Mouse (Mus musculus) limb, embryonic 15.5 days (tissue): ENCODE measurements around the gene Irf2bp2. TPM values are rescaled to one million over a fixed set of nuclear protein-coding genes. Genes with fewer than 3 reads are reported as not detected.

Experiments
- ATAC-seq: fragments of 200-750 bp; cut with Nextera tagmentation; 2 replicates; pipeline ENCODE4 v1.8.0; 2017; ENCODE audit warnings: low read depth, moderate TSS enrichment; ENCODE audit not compliant: insufficient number of reproducible peaks, low FRiP score, low TSS enrichment
- H3K27ac ChIP-seq: fragments of 300-500 bp; sonication (generic); 2 replicates; pipeline ENCODE4 v1.5.1; 2015; ENCODE audit warnings: moderate library complexity, mild to moderate bottlenecking, inconsistent platforms
- H3K27me3 ChIP-seq: fragments of 300-500 bp; sonication (generic); 2 replicates; pipeline ENCODE4 v1.6.1; 2015; ENCODE audit warnings: inconsistent platforms
- H3K36me3 ChIP-seq: fragments of 300-500 bp; sonication (generic); 2 replicates; pipeline ENCODE4 v1.6.1; 2015; ENCODE audit warnings: inconsistent platforms
- H3K4me1 ChIP-seq: fragments of 300-500 bp; sonication (generic); 2 replicates; pipeline ENCODE4 v1.6.1; 2015; ENCODE audit warnings: inconsistent platforms
- H3K4me2 ChIP-seq: fragments of 300-500 bp; sonication (generic); 2 replicates; pipeline ENCODE4 v1.6.1; 2015; ENCODE audit warnings: mild to moderate bottlenecking, inconsistent platforms
- H3K4me3 ChIP-seq: fragments of 300-500 bp; sonication (generic); 2 replicates; pipeline ENCODE4 v1.5.1; 2015; ENCODE audit warnings: mild to moderate bottlenecking, inconsistent platforms
- H3K9ac ChIP-seq: fragments of 300-500 bp; sonication (generic); 2 replicates; pipeline ENCODE4 v1.6.1; 2015; ENCODE audit warnings: inconsistent platforms
- H3K9me3 ChIP-seq: fragments of 300-500 bp; sonication (generic); 2 replicates; pipeline ENCODE4 v1.6.1; 2016; ENCODE audit warnings: inconsistent platforms
- WGBS: fragments of 180-500 bp; shearing (Covaris S2); methylation state at CpG from one replicate; pipeline ENCODE4 v1.1.7; 2015; 5-methylcytosine and 5-hydroxymethylcytosine counted together
- polyA plus RNA-seq: library from polyadenylated mRNA; unstranded; fragments of >200 nt; fragmentation: Nextera tagmentation; extraction: Ambion mirVana; gene quantifications from 2 replicates; pipeline ENCODE4 v1.2.1, GENCODE M21; 2015

The Irf2bp2 gene
- polyA plus RNA-seq, 1 experiment from 2014 or later = 12.8 TPM

- H3K9ac ChIP-seq = peak overlapping the region; percentile 100
- no peaks in the 10 kb centered on the region for H3K9me3 ChIP-seq
- peaks cover 6% of the 10 kb centered on the region; the same call in 1 of the 2 replicates for H3K36me3 ChIP-seq
- ATAC-seq = no peak
- peak overlapping the region; percentile 100 for H3K27ac ChIP-seq
- peaks cover 45% of the 10 kb centered on the region for H3K4me1 ChIP-seq
- H3K4me2 ChIP-seq = peak overlapping the region; percentile 73
- 2% methylated on average over 20 of the region's 20 CpGs for WGBS
- no peaks in the 10 kb centered on the region for H3K27me3 ChIP-seq
- H3K4me3 ChIP-seq = peak overlapping the region; percentile 82
Measured at GRCm38 (mm10) chr8:126591141-126591820, 2.5 kb downstream of the Irf2bp2 start.

DNA sequence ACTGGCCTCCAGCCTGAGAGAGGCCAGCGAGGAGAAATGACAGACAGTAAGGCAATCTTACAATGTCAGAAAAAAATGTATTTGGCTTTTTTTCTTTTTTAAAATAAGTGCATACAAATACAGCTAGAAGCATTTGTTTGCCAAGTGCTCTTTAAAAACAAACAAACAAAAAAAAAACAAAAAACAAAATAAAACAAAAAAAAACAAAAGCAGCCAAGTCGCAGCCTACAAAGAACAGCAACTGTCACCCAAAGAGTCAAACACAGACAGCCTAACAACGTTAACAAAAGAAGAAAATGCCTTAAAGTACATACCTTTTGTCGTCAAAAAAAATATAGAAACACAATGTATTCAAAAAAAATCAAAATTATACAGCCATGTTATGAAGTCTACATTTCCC lies 3.2 kb downstream of the Irf2bp2 start:
- Histone ChIP-seq H3K9me3 (no peaks in the 10 kb centered on the region), H3K27me3 (no peaks in the 10 kb centered on the region), H3K36me3 (peaks cover 9% of the 10 kb centered on the region; the same call in 1 of the 2 replicates), H3K4me3 (peak overlapping the region; percentile 82), H3K4me1 (peaks cover 45% of the 10 kb centered on the region), H3K4me2 (peak overlapping the region; percentile 73), H3K9ac (peak overlapping the region; percentile 37), H3K27ac (peak overlapping the region; percentile 79)
- no peak for ATAC-seq
- WGBS = 21% methylated on average over 4 of the region's 4 CpGs

- Histone ChIP-seq H3K27me3 (no peaks in the 10 kb centered on the region), H3K36me3 (peaks cover 9% of the 10 kb centered on the region; the same call in 1 of the 2 replicates), H3K9ac (peak overlapping the region; percentile 37), H3K27ac (peak overlapping the region; percentile 79), H3K4me2 (peak overlapping the region; percentile 73), H3K4me1 (peaks cover 45% of the 10 kb centered on the region), H3K4me3 (peak overlapping the region; percentile 82), H3K9me3 (no peaks in the 10 kb centered on the region)
- no peak for ATAC-seq
- 4% methylated on average over 14 of the region's 14 CpGs for whole genome bisulfite sequencing
Measured at GRCm38 (mm10) chr8:126590024-126590529, 3.7 kb downstream of the Irf2bp2 start.

GRCm38 (mm10) chr8:126589507-126590023 lies 4.2 kb downstream of the Irf2bp2 start:
- peak overlapping the region; percentile 79 for H3K27ac ChIP-seq
- peaks cover 9% of the 10 kb centered on the region; the same call in 1 of the 2 replicates for H3K36me3 ChIP-seq
- H3K4me3 ChIP-seq = peak overlapping the region; percentile 82
- no peaks in the 10 kb centered on the region for H3K9me3 ChIP-seq
- peak overlapping the region; percentile 37 for H3K9ac ChIP-seq
- WGBS = 9% methylated on average over 1 of the region's 1 CpGs
- H3K4me2 ChIP-seq = peak overlapping the region; percentile 73
- ATAC-seq = no peak
- H3K4me1 ChIP-seq = peaks cover 45% of the 10 kb centered on the region
- no peaks in the 10 kb centered on the region for H3K27me3 ChIP-seq

DNA sequence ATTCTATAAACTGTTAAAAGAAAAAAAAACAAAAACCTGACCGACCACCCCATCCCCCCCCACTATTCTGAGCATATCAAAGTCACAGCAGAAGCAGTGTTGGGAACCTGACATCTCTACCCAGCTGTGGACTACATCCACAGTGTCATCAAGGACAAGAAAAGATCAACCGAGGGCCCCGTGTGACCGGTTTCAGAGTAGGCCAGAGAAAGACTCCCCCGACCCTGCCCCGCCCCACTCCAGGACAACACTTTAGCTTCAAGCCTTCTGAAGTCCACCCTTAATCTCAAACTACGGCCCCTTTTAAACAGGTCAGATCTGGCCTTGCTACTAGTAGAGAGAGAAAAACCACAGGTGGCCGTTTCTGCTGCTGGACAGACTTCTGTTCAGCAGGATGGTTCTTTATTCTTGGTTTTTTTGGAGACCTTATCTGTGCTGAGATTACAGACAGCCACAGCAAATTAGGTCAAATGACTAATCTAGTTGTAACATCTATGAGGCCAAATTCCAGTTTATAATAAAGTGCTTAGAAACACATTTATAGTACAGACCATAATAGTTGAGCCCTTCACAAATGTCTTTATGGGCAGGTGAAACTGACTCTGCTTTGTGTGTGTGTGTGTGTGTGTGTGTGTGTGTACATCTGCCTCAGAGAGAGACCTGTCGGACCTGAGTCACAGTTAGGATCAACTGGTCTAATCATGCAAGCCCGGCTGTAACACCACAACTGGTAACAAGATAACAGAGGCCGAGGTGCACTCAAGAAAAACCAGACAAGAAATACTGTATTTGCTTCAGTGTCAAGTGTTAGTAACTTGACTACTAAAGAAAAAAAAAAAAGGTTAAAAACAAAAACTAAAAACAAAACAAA lies 4.9 kb downstream of the Irf2bp2 start:
- Histone ChIP-seq H3K4me2 (peak overlapping the region; percentile 73), H3K36me3 (peaks cover 9% of the 10 kb centered on the region; the same call in 1 of the 2 replicates), H3K27me3 (no peaks in the 10 kb centered on the region), H3K9me3 (no peaks in the 10 kb centered on the region), H3K4me1 (peaks cover 50% of the 10 kb centered on the region), H3K27ac (peak overlapping the region; percentile 27; the same call in 1 of the 2 replicates), H3K4me3 (peak overlapping the region; percentile 82), H3K9ac (peak overlapping the region; percentile 26; the same call in 1 of the 2 replicates)
- ATAC-seq = no peak
- WGBS = 8% methylated on average over 11 of the region's 11 CpGs

DNA sequence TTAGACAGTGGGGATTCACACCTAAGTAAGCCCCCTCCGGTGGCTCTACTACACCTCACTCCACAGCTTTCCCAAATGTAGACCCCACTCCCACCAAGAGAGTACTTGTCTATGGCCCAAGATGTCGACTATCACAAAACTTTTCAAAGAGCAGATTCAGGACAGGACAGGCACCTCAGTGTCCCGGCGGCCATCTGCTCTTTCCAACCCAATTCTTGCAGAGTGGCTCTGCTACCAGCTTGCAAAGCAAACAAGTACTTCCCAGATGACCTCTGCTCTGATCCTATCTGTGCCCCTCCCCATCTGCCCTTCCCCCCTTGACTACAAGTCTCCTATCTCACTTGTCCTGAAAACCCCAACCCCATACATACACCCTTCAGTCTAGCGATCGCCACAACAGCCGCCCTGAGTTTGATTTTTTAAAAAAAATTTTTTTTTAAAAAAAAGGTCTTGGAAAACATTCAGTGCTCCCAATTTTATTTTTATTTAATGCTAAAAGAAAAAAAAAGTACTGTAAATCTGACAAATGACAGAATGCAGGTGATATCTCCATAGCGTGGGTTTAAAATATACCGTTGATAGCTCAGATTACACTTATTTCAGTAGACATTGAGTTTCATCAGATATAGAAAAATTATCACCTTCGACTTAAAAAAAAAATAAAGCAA lies 5.8 kb downstream of the Irf2bp2 start:
- peak overlapping the region; percentile 82 for H3K4me3 ChIP-seq
- peaks cover 58% of the 10 kb centered on the region for H3K4me1 ChIP-seq
- H3K9me3 ChIP-seq = no peaks in the 10 kb centered on the region
- no peaks in the 10 kb centered on the region for H3K27me3 ChIP-seq
- H3K27ac ChIP-seq = peak overlapping the region; percentile 2; the same call in 1 of the 2 replicates
- 49% methylated on average over 10 of the region's 10 CpGs for WGBS
- H3K9ac ChIP-seq = peak overlapping the region; percentile 26; the same call in 1 of the 2 replicates
- H3K4me2 ChIP-seq = peak overlapping the region; percentile 73
- ATAC-seq = no peak
- H3K36me3 ChIP-seq = peaks cover 9% of the 10 kb centered on the region; the same call in 1 of the 2 replicates

- Histone ChIP-seq H3K9ac (no peak overlapping the region), H3K27ac (no peak overlapping the region; the same call in 1 of the 2 replicates), H3K4me3 (peak overlapping the region; percentile 13), H3K4me1 (peaks cover 58% of the 10 kb centered on the region), H3K27me3 (no peaks in the 10 kb centered on the region), H3K9me3 (no peaks in the 10 kb centered on the region), H3K36me3 (peaks cover 9% of the 10 kb centered on the region; the same call in 1 of the 2 replicates), H3K4me2 (peak overlapping the region; percentile 73; the same call in 1 of the 2 replicates)
- 64% methylated on average over 10 of the region's 10 CpGs for WGBS
- no peak for ATAC-seq
Measured at GRCm38 (mm10) chr8:126586599-126587577, 6.9 kb downstream of the Irf2bp2 start.

DNA sequence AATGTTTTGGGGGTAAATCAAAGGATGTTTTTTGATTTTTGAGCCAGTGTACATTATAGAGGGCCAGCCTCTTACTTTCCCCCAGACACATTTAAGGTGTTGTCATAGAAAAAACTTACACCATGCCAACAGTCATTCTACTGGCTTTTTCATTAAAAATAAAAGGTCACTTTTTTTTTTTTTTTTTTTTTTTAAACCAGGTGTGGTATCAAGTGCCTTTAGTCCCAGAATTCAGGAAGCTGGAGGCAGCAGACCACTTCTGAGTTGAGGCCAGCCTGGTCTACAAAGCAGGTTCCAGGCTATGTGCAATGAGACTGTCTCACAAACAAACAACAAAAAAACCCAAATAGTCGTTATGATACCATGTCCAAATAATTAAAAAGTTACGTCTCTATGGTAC lies 7.7 kb downstream of the Irf2bp2 start:
- 0 out of 2 replicates have a peak overlapping the region, but pooled peaks have one; percentile 50 for H3K27ac ChIP-seq
- no peak for ATAC-seq
- no peak overlapping the region for H3K4me2 ChIP-seq
- H3K9me3 ChIP-seq = no peaks in the 10 kb centered on the region
- no peaks in the 10 kb centered on the region for H3K27me3 ChIP-seq
- no peak overlapping the region for H3K4me3 ChIP-seq
- no peak overlapping the region for H3K9ac ChIP-seq
- 58% methylated on average over 2 of the region's 2 CpGs for WGBS
- peaks cover 5% of the 10 kb centered on the region; the same call in 1 of the 2 replicates for H3K36me3 ChIP-seq
- peaks cover 54% of the 10 kb centered on the region for H3K4me1 ChIP-seq

GRCm38 (mm10) chr8:126585561-126586031 lies 8.2 kb downstream of the Irf2bp2 start:
- Histone ChIP-seq H3K4me1 (peaks cover 53% of the 10 kb centered on the region), H3K36me3 (peaks cover 3% of the 10 kb centered on the region; the same call in 1 of the 2 replicates), H3K27me3 (no peaks in the 10 kb centered on the region), H3K9ac (no peak overlapping the region), H3K9me3 (no peaks in the 10 kb centered on the region), H3K27ac (peak overlapping the region; percentile 95), H3K4me3 (no peak overlapping the region), H3K4me2 (no peak overlapping the region)
- no peak for ATAC-seq
- WGBS = 52% methylated on average over 9 of the region's 9 CpGs

DNA sequence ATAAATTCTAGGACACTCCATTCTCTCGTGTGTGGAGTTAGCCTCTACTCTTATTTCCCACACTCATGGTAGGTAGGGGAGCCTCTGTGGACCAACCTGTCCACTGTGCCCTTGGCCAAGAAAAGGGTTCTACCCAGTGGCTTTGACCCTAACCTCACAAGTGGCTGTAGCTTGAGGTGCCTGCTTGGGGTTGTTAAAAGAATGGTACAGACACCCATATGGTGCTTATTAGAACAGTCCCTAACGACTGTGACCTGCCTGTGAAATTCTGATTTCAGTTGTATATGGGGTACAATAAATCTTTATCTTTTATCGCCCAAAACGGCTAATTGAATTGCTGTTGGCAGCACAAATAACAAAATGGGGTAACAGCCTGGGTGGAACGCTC lies 8.9 kb downstream of the Irf2bp2 start:
- Histone ChIP-seq H3K36me3 (peaks cover 3% of the 10 kb centered on the region; the same call in 1 of the 2 replicates), H3K27me3 (no peaks in the 10 kb centered on the region), H3K4me3 (peak overlapping the region; percentile 47), H3K9me3 (no peaks in the 10 kb centered on the region), H3K4me2 (peak overlapping the region; percentile 91), H3K27ac (peak overlapping the region; percentile 95), H3K4me1 (peaks cover 51% of the 10 kb centered on the region), H3K9ac (no peak overlapping the region)
- 10% methylated on average over 5 of the region's 5 CpGs for WGBS
- no peak; the same call in 1 of the 2 replicates for ATAC-seq
